31 mouse cellular contexts compared by ENCODE assay signal in genomic region chr7:3348326-3348725, GRCm38 (mm10). TPM values are rescaled to one million over a fixed set of nuclear protein-coding genes. Genes with fewer than 3 reads are reported as not detected.
"Had no signal": no experiment of that assay in that cellular context is flagged by ENCODE, and none has a peak within 500 bp of the region (broad histone marks: within the 10 kb centered on the region; RNA-seq: fewer than 3 reads in every experiment).

No protein-coding gene starts in this region.

- H3K27me3 ChIP-seq: heart, embryonic 12.5 days; hindbrain, embryonic 12.5 days; intestine, embryonic 15.5 days; kidney, embryonic 15.5 days; limb, embryonic 12.5 days; liver, embryonic 13.5 days had no signal

- H3K9me3 ChIP-seq: heart, embryonic 10.5 days; hindbrain, embryonic 10.5 days; hindbrain, embryonic 12.5 days; intestine, embryonic 15.5 days; kidney, embryonic 15.5 days; limb, embryonic 12.5 days; liver, embryonic 13.5 days had no signal

- H3K27ac ChIP-seq: heart, embryonic 10.5 days; hindbrain, embryonic 10.5 days; hindbrain, embryonic 12.5 days; hindbrain, embryonic 14.5 days; intestine, embryonic 15.5 days; kidney, embryonic 15.5 days; kidney, postnatal 0 days; limb, embryonic 12.5 days; liver, embryonic 13.5 days had no signal

- H3K4me1 ChIP-seq: heart, embryonic 10.5 days; heart, embryonic 12.5 days; hindbrain, embryonic 12.5 days; intestine, embryonic 15.5 days; kidney, embryonic 15.5 days; limb, embryonic 12.5 days; liver, embryonic 13.5 days had no signal

- ATAC-seq: hindbrain, embryonic 16.5 days; inflammation-experienced regulatory T-cells, adult 6 months; intestine, embryonic 15.5 days; intestine, postnatal 0 days had no signal

- DNase-seq: gastrocnemius, postnatal 14 days; gastrocnemius, postnatal 36 days; heart, adult 18-20 months; heart, postnatal 10 days; heart, postnatal 4 days; kidney, adult 2 months; kidney, adult 9 months; kidney, postnatal 14 days; kidney, postnatal 36 days; layer of hippocampus, adult 9-11 months; layer of hippocampus, postnatal 36 days; left cerebral cortex, postnatal 4 days; liver; liver, embryonic 13.5 days had no signal

- H3K4me2 ChIP-seq: heart, embryonic 12.5 days; hindbrain, embryonic 12.5 days; hindbrain, embryonic 14.5 days; intestine, embryonic 15.5 days; kidney, embryonic 15.5 days; limb, embryonic 12.5 days; liver, embryonic 11.5 days; liver, embryonic 13.5 days had no signal

- H3K36me3 ChIP-seq: heart, embryonic 10.5 days; heart, embryonic 12.5 days; intestine, embryonic 15.5 days; liver, embryonic 13.5 days had no signal

- H3K9ac ChIP-seq: heart, embryonic 12.5 days; hindbrain, embryonic 12.5 days; hindbrain, embryonic 14.5 days; intestine, embryonic 15.5 days; kidney, embryonic 15.5 days; limb, embryonic 12.5 days; liver, embryonic 13.5 days had no signal

- H3K4me3 ChIP-seq: heart, embryonic 10.5 days; heart, embryonic 12.5 days; hindbrain, embryonic 10.5 days; hindbrain, embryonic 12.5 days; intestine, embryonic 15.5 days; kidney, embryonic 15.5 days; limb, embryonic 12.5 days; liver, embryonic 13.5 days had no signal

RNA-seq across cellular contexts. Expression of gene Cacng7, which starts 15.6 kb away (rescaled TPM):
- polyA plus RNA-seq: inflammation-experienced regulatory T-cells, adult 6 months; liver, embryonic 13.5 days had no signal

RNA-seq across cellular contexts. Expression of gene Cacng8, which starts 42.2 kb away (rescaled TPM):
- total RNA-seq: gastrocnemius, adult 18-20 months; gastrocnemius, adult 8-10 months; gastrocnemius, postnatal 14 days; gastrocnemius, postnatal 36 days; heart, adult 18-20 months; heart, adult 8-10 months; heart, postnatal 10 days; heart, postnatal 25 days had no signal
- polyA plus RNA-seq: inflammation-experienced regulatory T-cells, adult 6 months had no signal

RNA-seq across cellular contexts. Expression of gene Prkcg, which starts 59.3 kb away (rescaled TPM):
- polyA plus RNA-seq: limb, embryonic 12.5 days; liver, embryonic 11.5 days had no signal
